Mouse (Mus musculus): ENCODE results near the gene Hist2h2ab.
"Not testable (repeated sequence)": the region's sequence is repeated elsewhere in the genome, so short reads cannot be mapped to it uniquely, and the experiment has no call there.

The Hist2h2ab gene

DNA sequence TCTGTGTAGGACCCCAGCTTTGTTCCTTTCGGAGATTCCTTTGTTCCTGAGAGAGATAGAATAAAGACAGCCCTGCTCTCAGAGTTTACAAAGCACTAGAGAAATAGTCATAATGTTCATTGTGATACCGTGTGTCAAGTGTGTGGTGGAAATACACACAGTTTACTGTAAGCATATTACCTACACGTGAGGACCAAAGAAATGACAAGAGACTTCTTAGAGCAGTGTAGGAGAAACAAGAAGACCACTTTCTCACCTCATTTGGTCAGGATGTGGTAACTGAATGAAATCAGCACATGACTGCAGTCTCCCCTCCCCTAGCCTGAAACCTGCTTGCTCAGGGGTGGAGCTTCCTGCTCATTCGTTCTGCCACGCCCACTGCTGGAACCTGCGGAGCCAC lies 21.5 kb upstream of the Hist2h2ab start:
- DNase-seq (ENCODE audit: low spot score in 2 of 2) = peak; percentile 60 to 65

DNA sequence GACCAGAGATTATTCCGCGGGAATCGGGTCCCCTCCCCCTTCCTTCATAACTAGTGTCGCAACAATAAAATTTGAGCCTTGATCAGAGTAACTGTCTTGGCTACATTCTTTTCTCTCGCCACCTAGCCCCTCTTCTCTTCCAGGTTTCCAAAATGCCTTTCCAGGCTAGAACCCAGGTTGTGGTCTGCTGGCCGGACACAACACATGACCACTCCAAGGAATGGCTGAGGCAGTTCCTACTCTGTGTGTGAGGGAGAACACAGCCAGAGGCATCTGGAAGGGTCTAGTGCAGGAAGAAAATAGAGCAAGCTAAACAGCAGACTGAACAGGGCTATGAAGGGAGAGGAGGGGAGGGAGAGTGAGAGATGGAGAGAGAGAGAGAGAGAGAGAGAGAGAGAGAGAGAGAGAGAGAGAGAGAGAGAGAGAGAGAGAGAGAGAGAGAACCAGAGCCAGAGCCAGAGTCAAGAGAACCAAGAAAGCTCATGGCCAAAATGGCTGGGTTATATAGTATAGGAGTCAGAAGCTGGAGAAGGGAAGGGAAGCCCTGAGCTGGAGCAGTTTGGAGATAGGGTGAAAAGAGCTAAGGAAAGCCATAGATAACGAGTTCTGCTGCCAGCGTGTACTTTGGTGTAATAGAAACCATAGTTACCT lies 20.9 kb upstream of the Hist2h2ab start:
- DNase-seq (ENCODE audit: low spot score in 2 of 2) = not testable (repeated sequence)

- peak; percentile 36 for DNase-seq (ENCODE audit: low spot score in 2 of 2)
Observed at GRCm38 (mm10) chr3:96199731-96200130, 19.9 kb upstream of the Hist2h2ab start.

DNA sequence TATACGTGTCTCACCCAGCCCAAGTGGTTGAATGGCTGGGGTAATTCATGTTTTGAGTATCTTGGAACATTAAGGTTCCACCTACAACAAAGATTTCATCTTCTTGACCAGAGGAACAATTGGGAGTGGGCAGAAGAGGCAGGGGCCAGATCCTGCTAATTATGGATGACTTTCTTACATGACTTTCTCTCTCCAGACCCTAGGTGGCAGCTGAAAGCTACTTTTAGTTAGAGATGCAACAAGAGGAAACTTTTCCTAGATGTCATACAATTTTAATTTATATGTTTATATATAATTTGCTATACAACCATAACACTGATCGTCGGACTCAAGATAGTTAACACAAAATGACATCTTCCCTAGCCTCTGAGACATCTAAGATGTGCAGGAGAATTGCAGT lies 11.8 kb upstream of the Hist2h2ab start:
- no peak for DNase-seq (ENCODE audit: low spot score in 2 of 2)

GRCm38 (mm10) chr3:96209242-96209641 lies 10.4 kb upstream of the Hist2h2ab start:
- no peak for DNase-seq (ENCODE audit: low spot score in 2 of 2)

- DNase-seq (ENCODE audit: low spot score in 2 of 2) = peak; percentile 55 to 62
Observed at GRCm38 (mm10) chr3:96219191-96219641, 449 bp upstream of the Hist2h2ab start.

- not testable (repeated sequence) for DNase-seq (ENCODE audit: low spot score in 2 of 2)
Observed at GRCm38 (mm10) chr3:96220131-96220764, 583 bp downstream of the Hist2h2ab start.

DNA sequence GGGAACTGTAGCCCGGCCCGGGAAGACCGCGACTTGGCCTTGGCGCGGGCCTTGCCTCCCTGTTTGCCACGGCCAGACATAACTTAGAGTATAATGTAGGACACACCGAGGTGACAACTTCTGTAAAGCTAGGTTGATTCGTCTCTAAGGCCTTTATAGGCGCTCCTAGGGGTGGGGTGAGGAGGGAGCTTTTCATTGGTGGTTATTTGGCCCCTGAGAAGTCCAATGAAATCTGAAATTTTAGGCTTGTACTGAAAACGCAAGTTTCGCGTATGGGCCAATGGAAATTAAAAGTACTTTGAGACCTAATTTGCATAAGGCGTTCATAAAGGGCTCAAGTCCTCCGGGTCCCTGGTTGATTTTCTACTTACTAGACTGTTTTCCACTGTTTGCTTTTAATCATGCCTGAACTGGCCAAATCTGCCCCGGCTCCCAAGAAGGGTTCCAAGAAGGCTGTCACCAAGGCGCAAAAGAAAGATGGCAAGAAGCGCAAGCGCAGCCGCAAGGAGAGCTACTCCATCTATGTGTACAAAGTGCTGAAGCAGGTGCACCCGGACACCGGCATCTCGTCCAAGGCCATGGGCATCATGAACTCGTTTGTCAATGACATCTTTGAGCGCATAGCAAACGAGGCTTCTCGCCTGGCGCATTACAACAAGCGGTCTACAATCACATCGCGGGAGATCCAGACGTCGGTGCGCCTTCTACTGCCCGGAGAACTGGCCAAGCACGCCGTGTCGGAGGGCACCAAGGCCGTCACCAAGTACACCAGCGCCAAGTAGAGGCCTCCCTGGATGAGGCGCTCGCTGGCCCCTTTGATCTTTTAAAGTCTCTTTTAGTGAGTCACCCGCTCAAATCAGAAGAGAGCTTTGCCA lies 1.3 kb downstream of the Hist2h2ab start, which contains the start of the genes Hist2h2ac and Hist2h2be:
Hist2h2ac (minus strand) TSS at position 116 of the 875 bp plus-strand sequence.
Hist2h2be (plus strand) TSS at position 355 of the 875 bp plus-strand sequence.
- DNase-seq (ENCODE audit: low spot score in 2 of 2) = peak; percentile 93 to 96

DNA sequence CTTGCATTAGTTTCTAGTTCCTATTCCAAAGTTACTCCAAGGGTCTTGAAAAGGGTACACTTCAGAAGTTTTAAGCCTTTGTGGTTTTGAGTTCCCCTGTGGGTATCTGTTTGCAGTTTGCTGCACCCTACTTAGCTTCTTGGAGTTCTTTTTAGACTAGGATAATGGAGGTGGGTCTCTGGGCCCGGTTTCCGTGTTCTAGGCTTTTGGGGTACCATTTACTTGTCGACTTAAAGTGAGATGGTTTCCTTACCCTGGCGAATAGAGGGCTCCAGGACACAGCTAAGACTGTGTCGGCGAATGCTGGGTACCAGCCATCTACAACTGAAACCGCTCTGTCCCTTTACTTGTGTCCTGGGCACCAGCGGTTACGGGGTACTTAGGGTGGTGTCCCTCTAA lies 2.0 kb downstream of the Hist2h2ab start:
- peak in 1 of 2 experiments; percentile 30 for DNase-seq (ENCODE audit: low spot score in 2 of 2)

DNA sequence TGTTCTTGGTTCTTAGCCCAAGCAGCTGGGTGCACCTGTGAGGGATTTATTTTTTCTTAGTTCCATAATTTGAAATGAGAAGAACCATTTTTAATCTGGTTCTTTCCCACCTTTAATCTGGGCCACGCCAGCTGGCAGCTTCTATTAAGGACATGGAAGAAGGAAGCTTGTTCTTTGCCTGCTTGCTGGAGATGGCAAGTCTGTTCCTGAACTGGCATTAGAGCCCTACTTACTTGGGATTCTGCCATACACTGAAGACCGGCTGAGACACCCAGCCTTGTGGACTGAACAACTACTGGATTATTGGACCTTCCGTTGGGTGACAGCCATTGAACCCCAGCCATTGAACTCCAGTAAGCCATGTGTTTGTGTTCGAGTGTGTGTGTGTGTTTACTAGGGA lies 3.1 kb downstream of the Hist2h2ab start:
- DNase-seq (ENCODE audit: low spot score in 2 of 2) = no peak

- no peak for DNase-seq (ENCODE audit: low spot score in 2 of 2)
Observed at GRCm38 (mm10) chr3:96225421-96225820, 5.8 kb downstream of the Hist2h2ab start.

DNA sequence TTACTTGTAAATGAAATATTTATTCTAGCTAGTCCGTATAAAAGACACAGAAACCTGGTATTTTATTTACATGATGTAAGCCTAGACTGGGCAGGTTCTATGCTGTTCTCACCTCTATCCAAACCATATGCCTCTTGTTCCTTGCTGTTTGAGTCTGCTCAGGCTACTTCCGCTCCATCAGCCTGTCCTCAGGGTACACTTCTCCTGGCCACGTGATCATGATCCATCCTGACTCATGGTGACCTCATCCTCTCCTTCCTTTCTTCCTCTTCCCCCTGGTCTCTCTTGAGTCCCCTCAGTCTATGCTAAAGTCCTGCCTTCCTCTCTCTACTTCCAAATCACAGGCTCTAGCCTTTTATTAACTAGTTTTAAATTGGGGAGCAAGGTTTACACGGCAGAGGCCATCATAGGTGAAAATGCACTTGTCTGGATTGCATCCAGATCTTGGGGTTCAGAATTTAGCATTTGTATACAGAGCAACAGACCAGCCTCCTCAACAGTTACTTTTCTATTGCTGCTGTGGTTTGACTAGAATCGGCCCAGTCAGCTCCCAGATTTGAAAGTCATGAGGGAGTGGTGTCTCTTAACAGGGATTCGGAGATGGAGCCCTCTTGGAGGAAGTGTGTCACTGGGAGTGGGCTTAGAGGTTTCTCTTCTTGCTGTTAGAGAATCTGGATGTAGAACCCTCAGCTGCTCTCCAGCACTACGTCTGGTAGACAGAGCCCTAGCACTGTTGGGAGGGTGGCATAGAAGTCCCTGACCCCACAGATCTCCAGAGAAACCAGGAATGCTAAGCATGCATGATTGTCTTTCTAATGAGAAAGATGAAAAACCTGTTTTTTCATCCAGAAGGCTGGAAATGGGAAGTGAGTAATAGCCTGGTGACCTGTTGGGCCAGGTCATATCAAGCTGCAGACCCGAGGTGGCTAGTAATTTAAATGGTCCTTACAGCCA lies 7.3 kb downstream of the Hist2h2ab start:
- DNase-seq (ENCODE audit: low spot score in 2 of 2) = no peak

GRCm38 (mm10) chr3:96228828-96229227 lies 9.2 kb downstream of the Hist2h2ab start:
- no peak for DNase-seq (ENCODE audit: low spot score in 2 of 2)

DNA sequence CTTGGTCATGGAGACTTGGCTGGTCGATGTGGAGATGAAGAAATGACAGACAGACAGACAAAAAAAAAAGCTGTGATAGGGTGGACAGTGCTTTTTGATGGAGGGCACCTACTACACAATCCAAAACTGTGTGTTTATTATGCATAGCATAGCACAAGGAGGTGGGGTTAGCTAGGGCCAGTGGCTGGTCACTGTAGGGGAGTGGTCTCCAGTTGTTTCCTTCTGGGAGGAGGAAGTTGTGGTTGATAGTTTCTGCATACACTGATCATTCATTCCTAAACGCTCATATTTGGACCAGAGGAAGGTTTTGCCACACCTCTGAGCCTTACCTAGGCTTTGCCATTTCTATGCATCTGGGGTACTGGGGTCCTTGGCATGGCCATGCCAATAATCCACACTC lies 10.7 kb downstream of the Hist2h2ab start:
- no peak for DNase-seq (ENCODE audit: low spot score in 2 of 2)

GRCm38 (mm10) chr3:96230910-96231757 lies 11.5 kb downstream of the Hist2h2ab start:
- DNase-seq (ENCODE audit: low spot score in 2 of 2) = no peak

DNA sequence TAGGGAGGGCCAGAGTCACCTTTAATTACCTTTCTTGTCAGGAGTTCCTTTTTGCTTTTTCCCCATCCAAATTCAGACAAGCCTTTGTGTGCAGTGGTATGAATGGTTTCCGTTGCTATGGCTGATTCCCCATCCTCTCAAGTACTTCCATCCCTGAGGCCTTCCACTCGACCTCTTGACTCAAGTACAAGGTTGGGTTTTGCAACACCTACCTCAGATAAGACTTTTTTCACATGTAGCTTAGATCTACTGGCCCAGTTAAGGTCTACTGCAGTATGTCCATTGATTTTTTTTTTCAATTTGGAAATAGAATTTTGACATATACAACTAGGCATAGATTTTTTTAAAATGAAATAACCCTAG lies 12.1 kb downstream of the Hist2h2ab start:
- DNase-seq (ENCODE audit: low spot score in 2 of 2) = no peak

- DNase-seq (ENCODE audit: low spot score in 2 of 2) = no peak
Observed at GRCm38 (mm10) chr3:96234914-96235313, 15.2 kb downstream of the Hist2h2ab start.

GRCm38 (mm10) chr3:96235836-96236235 lies 16.2 kb downstream of the Hist2h2ab start:
- no peak for DNase-seq (ENCODE audit: low spot score in 2 of 2)

DNA sequence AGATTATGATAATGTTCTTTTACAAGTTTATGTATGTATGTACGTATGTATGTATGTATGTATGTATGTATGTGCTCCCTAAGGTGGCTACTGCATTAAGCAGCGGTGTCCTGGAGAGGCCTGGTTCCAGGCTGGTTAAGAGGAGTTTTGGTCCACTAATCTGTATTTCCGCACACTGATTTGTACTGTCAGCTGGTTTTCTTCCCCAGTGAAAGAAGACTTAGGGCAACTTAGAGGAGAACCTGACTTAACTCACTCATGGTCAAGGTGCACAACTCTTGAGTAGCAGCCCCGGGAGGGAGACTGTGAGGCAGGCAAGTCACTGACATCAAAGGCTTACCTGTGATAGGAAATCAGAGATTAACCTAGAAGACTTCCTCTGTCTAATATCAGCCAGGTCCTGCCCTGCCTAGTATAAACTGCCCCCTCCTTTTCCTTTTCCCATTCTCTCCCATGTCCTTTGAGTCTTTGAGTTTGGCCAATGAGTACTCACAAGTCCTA lies 17.2 kb downstream of the Hist2h2ab start:
- DNase-seq (ENCODE audit: low spot score in 2 of 2) = no peak

GRCm38 (mm10) chr3:96237335-96237903 lies 17.8 kb downstream of the Hist2h2ab start:
- DNase-seq (ENCODE audit: low spot score in 2 of 2) = no peak
